Mouse (Mus musculus) retina, adult 2 months (tissue): ENCODE measurements around the gene Dnm1.

ENCODE experiments used
- DNase-seq: peaks from one replicate; pipeline ENCODE4 v3.0.0-alpha.2; 2012; ENCODE audit warnings: low read depth, low spot score

Gene Dnm1

DNA sequence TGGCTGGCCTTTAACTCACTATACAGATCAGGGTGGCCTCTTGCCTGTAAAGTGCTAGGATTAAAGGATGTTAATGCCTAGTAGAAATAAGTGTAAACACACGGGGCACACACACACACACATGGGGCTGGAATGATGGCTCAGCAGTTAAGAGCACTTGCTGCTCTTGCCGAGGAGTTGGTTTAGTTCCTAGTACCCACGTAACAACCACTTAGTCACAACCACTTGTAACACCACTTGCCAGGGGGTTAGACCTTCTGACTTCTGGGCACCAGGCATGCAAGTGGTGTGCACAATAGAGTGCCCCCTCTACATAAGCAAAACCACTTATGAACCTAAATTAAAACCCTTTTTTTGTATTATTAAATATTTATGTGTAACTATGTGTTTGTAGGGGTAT lies 69.2 kb downstream of the Dnm1 start:
- DNase-seq = no peak

DNA sequence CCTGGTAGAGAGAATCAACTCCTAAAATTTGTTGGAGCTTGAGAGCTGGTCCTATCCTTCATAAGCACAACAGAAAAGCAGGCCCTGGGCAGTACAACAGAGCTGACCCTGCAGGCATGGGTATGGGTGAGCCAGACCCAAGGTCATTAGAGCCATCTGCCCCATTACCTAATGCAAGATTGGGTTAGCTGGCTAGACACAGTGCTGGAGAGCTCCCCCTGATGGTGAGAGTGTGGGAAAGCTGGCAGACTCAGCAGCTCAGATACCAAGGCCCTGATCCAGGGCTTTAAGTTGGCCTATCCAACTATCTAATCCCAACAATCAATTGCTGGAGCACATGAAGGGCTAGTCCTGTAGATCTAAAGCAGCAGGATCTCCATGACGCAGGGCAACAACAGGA lies 70.4 kb downstream of the Dnm1 start:
- no peak for DNase-seq

DNA sequence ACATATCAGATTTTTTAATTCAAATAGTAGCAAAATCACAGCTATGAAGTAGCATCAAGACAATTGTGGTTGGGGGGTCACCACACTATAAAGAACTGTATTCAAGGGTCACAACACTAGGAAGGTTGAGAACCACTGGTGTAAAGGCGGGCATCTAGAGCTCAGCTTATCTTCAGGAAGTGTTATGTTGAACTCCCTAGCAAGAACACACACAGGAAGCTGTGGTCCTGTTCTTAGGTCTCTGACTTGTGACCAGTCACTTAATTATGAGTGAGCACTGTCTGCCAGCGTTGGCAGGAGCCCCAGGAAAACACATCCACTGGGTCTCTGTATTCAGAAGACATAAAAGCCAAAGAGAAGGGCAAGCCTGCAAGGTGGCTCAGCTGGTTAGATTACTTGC lies 70.8 kb downstream of the Dnm1 start:
- no peak for DNase-seq

DNA sequence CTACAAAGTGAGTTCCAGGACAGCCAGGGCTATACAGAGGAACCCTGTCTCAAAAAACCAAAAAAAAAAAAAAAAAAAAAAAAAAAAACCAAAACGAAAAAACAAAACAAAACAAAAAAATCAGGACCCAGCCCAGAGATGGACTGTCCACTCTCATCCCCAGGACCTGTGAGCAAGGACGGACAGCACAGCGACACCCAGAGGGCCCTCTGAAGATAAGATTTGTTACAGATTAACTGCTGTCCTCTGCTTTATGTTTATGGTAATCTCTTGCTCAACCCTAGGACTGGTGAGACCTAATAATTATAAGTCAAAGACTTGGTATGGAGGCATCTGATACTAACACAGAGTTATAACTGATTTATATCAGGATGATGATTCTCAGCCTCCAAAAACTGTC lies 77.3 kb downstream of the Dnm1 start:
- DNase-seq = no peak

DNA sequence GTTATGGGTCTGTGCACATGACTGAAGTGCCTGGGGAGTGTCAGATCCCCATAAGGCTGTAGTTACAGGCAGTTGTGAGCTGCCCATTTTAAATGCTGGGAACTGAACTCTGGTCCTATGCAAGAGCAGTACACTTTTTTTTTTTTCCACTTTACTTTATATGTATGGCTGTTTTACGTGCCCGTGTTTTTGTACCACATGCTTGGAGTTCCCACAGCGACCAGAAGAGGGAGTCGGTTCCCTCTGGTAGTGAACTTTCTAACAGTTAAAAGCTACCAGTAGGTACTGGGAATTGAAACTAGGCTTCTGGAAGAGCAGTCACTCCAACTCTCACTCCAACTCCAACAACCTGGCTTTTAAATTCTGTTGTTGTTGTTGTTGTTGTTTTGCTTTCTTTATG lies 92.5 kb downstream of the Dnm1 start:
- DNase-seq = no peak

DNA sequence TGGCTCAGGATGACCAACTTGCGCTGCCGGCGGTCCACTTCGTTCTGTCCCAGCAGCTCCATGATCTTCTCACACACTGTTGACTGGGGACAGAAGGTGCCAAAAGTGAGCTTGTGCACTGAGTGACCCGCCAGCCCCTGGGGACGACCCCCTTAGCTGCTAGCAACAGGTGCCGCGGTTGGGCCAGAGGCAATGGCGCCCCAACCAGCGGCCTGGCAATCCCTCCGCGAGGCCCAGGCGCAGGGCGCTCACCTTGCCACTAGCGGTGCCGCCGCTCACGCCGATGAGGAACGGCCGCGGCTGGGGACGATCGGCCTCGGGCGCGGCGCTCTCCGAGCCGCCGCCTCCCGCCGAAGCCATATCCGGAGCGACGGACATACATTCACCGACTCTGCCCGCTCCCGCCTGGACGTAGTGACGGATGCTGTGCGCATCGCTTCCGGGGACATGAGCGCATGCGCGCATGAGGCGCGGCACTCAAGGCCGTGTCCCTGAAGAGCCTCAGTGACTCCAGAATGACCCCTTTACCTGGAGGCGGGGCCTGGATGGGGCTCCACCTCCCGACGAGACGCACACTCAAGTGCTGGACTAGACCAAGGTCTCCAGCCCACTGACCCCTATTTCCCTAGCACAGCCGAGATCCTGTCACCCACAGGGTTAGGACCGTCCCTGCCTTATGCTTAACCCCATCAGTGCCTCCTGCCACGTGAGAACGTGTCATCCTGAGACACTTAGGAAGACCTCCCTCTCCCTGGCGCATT lies 93.3 kb downstream of the Dnm1 start, which contains the start of gene Uck1:
TSS of gene Uck1 (minus strand) at position 503 of the 761 bp plus-strand sequence.
- DNase-seq = peak; percentile 78

DNA sequence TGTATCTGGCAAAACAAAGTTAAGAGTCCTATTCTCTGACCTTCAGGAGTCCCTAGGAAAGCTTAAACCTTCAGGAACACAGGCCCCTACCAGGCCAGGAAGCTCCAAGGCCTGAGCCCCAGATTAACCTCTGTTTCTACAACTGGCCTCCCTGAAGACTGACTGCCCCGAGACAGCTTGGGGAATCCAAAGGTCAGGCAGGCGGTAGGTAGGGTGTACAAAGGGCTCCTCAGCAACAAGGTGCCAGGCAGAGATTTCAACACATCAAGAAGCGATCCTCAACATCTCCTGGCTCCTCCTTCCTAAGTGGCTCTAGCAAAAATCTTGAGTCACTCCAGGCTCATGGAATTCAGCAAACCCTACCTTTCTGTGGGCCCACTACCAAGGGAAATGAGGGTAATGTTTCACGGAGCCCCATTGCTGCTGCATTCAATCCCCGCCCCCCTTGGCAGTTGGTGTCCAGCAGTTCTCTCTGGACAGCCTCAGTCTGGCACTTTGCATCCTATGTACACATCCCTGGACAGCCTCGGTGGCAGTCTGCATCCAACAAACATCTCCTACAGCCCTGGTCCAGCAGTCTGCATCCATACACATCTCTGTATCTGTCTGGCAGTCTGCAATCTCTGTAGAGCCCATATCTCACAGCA lies 94.1 kb downstream of the Dnm1 start:
- DNase-seq = no peak
